Mouse (Mus musculus) ES-CJ7 (cell line): ENCODE measurements around the gene Elovl3.
"Not testable (repeated sequence)": the region's sequence is repeated elsewhere in the genome, so short reads cannot be mapped to it uniquely, and the experiment has no call there.

ENCODE experiments used
- DNase-seq: peaks from one replicate; pipeline ENCODE4 v3.0.0; 2011; ENCODE audit warnings: low read depth, low spot score

Elovl3 gene

GRCm38 (mm10) chr19:46135789-46136638, 4.3 kb downstream of the Elovl3 start:
- peak; percentile 60 for DNase-seq

GRCm38 (mm10) chr19:46136639-46137580, 5.2 kb downstream of the Elovl3 start:
- DNase-seq, result peak; percentile 88

- no peak for DNase-seq
These were observed 8.6 kb downstream of the Elovl3 start for GRCm38 (mm10) chr19:46140324-46140723.

GRCm38 (mm10) chr19:46141091-46141490, 9.4 kb downstream of the Elovl3 start:
- no peak for DNase-seq

GRCm38 (mm10) chr19:46147511-46148371, 16.0 kb downstream of the Elovl3 start, which contains the start of gene Pitx3:
Gene Pitx3 (minus strand): TSS chr19:46148326.
- no peak for DNase-seq

- peak; percentile 96 for DNase-seq
These were observed 16.7 kb downstream of the Elovl3 start for GRCm38 (mm10) chr19:46148372-46148760.

GRCm38 (mm10) chr19:46149091-46149490, 17.4 kb downstream of the Elovl3 start:
- DNase-seq, result no peak

GRCm38 (mm10) chr19:46152127-46152803, 20.6 kb downstream of the Elovl3 start, which contains the start of gene Gbf1:
Gene Gbf1 (plus strand): TSS chr19:46152509.
- DNase-seq, result peak; percentile 99

GRCm38 (mm10) chr19:46165950-46166349, 34.3 kb downstream of the Elovl3 start:
- no peak for DNase-seq

- not testable (repeated sequence) for DNase-seq
These were observed 35.5 kb downstream of the Elovl3 start for GRCm38 (mm10) chr19:46167169-46167568.

GRCm38 (mm10) chr19:46169396-46169795, 37.7 kb downstream of the Elovl3 start:
- no peak for DNase-seq

- DNase-seq, result peak; percentile 52
These were observed 38.2 kb downstream of the Elovl3 start for GRCm38 (mm10) chr19:46169913-46170312.

- no peak for DNase-seq
These were observed 40.8 kb downstream of the Elovl3 start for GRCm38 (mm10) chr19:46172541-46172940.

- no peak for DNase-seq
These were observed 43.5 kb downstream of the Elovl3 start for GRCm38 (mm10) chr19:46175173-46175572.

GRCm38 (mm10) chr19:46177046-46177445, 45.3 kb downstream of the Elovl3 start:
- DNase-seq, result no peak

GRCm38 (mm10) chr19:46180274-46180673, 48.6 kb downstream of the Elovl3 start:
- no peak for DNase-seq

GRCm38 (mm10) chr19:46182241-46182640, 50.5 kb downstream of the Elovl3 start:
- no peak for DNase-seq
